Mouse (Mus musculus): ENCODE measurements around the gene Il5ra. TPM values are rescaled to one million over a fixed set of nuclear protein-coding genes. Genes with fewer than 3 reads are reported as not detected.

Il5ra gene
- polyA plus RNA-seq (2014; fragmentation: Illumina TruSeq; extraction: RNeasy Lipid Tissue Mini Kit (QIAGEN cat#74804)) = 0.17 TPM

GRCm38 (mm10) chr6:106748887-106749388, at the start of gene Il5ra:
Il5ra (minus strand) TSS chr6:106749037.

DNA sequence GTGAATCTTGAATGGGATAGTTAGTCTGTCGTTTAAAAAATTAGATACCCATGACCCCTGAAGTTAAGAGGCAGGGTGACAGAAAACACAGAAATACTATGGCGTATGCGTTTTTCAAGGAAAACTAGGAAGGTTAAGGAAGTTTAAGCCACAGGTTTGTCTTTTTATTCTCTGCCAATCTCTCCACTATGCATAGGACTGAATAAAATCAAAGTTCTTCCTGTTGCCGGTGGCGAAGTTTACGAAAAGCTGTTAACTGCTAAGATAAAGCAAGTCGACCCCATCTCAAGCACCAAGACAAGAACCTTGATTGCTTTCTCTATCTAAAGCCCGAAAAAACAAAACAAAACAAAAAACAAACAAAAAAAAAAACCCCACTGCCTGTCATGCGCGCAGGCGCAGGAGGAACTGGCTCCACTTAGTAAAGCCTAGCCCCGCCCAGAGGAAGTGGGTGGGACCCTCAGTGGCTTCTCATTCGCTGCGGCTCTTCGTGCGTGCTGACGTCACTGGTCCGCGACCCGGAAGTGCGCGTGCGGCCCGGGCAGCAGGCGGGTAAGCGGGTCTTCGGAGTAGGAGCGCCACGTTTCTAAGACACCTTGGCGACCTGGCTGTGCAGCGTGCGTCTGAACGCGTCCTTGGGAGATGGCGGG, 19.9 kb upstream of the Il5ra start, which contains the start of gene Trnt1:
Gene Trnt1, plus strand, starts transcription at position 481 of the 650 bp plus-strand sequence.

Other genes with a start within 250 kb of the Il5ra start
- 128 TPM for gene Trnt1, start 20.1 kb upstream of the Il5ra start, polyA plus RNA-seq (2014; fragmentation: Illumina TruSeq; extraction: RNeasy Lipid Tissue Mini Kit (QIAGEN cat#74804))
- gene Crbn, start 51.0 kb upstream of the Il5ra start, polyA plus RNA-seq (2014; fragmentation: Illumina TruSeq; extraction: RNeasy Lipid Tissue Mini Kit (QIAGEN cat#74804)) = 101 TPM

Data from ovary, adult 10 weeks (tissue).